In genomic region chr11:102285095-102285834, GRCm38 (mm10) we compare ENCODE assay signal across 7 mouse cellular contexts. TPM values are rescaled to one million over a fixed set of nuclear protein-coding genes. Genes with fewer than 3 reads are reported as not detected.
DNase-seq lines count a peak whose midpoint lies in the region; ATAC-seq and TF ChIP-seq lines count a peak whose summit lies in the region.

No protein-coding gene starts in this region.

- no peak for TF ChIP-seq CTCF in forebrain, postnatal 0 days (IDR thresholded peaks at IDR 0.05; ENCODE audit: low read depth)

- peak; percentile 57 for ATAC-seq in forebrain, postnatal 0 days
- ATAC-seq in liver, embryonic 15.5 days (ENCODE audit: insufficient read depth) = peak; percentile 61

- H3K4me1 ChIP-seq in brown adipose tissue, adult 24 weeks (ENCODE audit: control insufficient read depth, insufficient read depth, insufficient read length, low read length) = no peaks in the 10 kb centered on the region
- peaks cover 11% of the 10 kb centered on the region; the same call in 1 of the 2 replicates for H3K4me1 ChIP-seq in forebrain, postnatal 0 days (ENCODE audit: insufficient read depth)
- H3K4me1 ChIP-seq in liver, embryonic 15.5 days (replicated peaks) = peaks cover 48% of the 10 kb centered on the region

- intact Hi-C loops in left cerebral cortex, postnatal 4 days (cut with DNase I) = no loop called here
- intact Hi-C loops in left cerebral cortex, postnatal 14 days (cut with DNase I) = no loop called here

- peak overlapping the region; percentile 79 for H3K4me2 ChIP-seq in forebrain, postnatal 0 days (ENCODE audit: low read depth)
- H3K4me2 ChIP-seq in liver, embryonic 15.5 days = peak overlapping the region; percentile 66

- H3K27ac ChIP-seq in brown adipose tissue, adult 24 weeks (replicated peaks; ENCODE audit: low read depth, low read length) = peak overlapping the region; percentile 95
- H3K27ac ChIP-seq in forebrain, postnatal 0 days (ENCODE audit: low read depth, low read length) = peak overlapping the region; percentile 81
- peak overlapping the region; percentile 77 for H3K27ac ChIP-seq in liver, embryonic 15.5 days (replicated peaks)

- H3K9ac ChIP-seq in forebrain, postnatal 0 days = peak overlapping the region; percentile 70
- peak overlapping the region; percentile 65 for H3K9ac ChIP-seq in liver, embryonic 15.5 days

- peak overlapping the region; percentile 80 for H3K4me3 ChIP-seq in brown adipose tissue, adult 24 weeks (ENCODE audit: insufficient read depth, low read depth, low read length)
- H3K4me3 ChIP-seq in forebrain, postnatal 0 days (ENCODE audit: low read depth, low read length) = peak overlapping the region; percentile 73
- peak overlapping the region; percentile 73 for H3K4me3 ChIP-seq in liver, embryonic 15.5 days (replicated peaks)

- no peaks in the 10 kb centered on the region for H3K9me3 ChIP-seq in forebrain, postnatal 0 days (ENCODE audit: low read length)
- no peaks in the 10 kb centered on the region for H3K9me3 ChIP-seq in liver, embryonic 15.5 days (replicated peaks)

- DNase-seq in left cerebral cortex, postnatal 4 days = peak; percentile 61
- no peak for DNase-seq in left cerebral cortex, postnatal 14 days (ENCODE audit: low spot score in 2 of 2)
- DNase-seq in forebrain, postnatal 0 days = no peak
- peak; percentile 88 for DNase-seq in testis, postnatal 10 days (ENCODE audit: low spot score)
- no peak for DNase-seq in layer of hippocampus, adult 11-12 months (ENCODE audit: low spot score)

- no peaks in the 10 kb centered on the region for H3K27me3 ChIP-seq in forebrain, postnatal 0 days (ENCODE audit: insufficient read depth, low read length)
- H3K27me3 ChIP-seq in liver, embryonic 15.5 days = no peaks in the 10 kb centered on the region

- 5% methylated on average over 31 of the region's 31 CpGs for WGBS in forebrain, postnatal 0 days
- WGBS in liver, embryonic 15.5 days (ENCODE audit: insufficient replicate concordance) = 3% methylated on average over 31 of the region's 31 CpGs

- H3K36me3 ChIP-seq in forebrain, postnatal 0 days (ENCODE audit: insufficient read depth) = peaks cover 27% of the 10 kb centered on the region
- H3K36me3 ChIP-seq in liver, embryonic 15.5 days (replicated peaks) = peaks cover 29% of the 10 kb centered on the region

RNA-seq across cellular contexts. Expression of gene Tmub2, which starts 0.5 kb away (rescaled TPM):
- total RNA-seq in left cerebral cortex, postnatal 4 days (2021) = 10 to 100 TPM; 53.6 to 56.1 TPM
- total RNA-seq in left cerebral cortex, postnatal 14 days (2021) = 10 to 100 TPM; 66.1 to 69.5 TPM
- polyA plus RNA-seq in brown adipose tissue, adult 24 weeks (2012; ENCODE audit: insufficient read depth, insufficient read length, missing spikeins) = 20.5 and 24.2 TPM in 2 replicates
- total RNA-seq in forebrain, postnatal 0 days (2014; rRNA removed) = 72.5 and 77.4 TPM in 2 replicates
- polyA plus RNA-seq in forebrain, postnatal 0 days (2015; fragmentation: Nextera tagmentation; extraction: Ambion mirVana) = 63.0 and 67.0 TPM in 2 replicates
- polyA plus RNA-seq in liver, embryonic 15.5 days (2015; fragmentation: Nextera tagmentation; extraction: Ambion mirVana) = 26.1 and 28.9 TPM in 2 replicates

RNA-seq across cellular contexts. Expression of gene Atxn7l3, which starts 11.2 kb away (rescaled TPM):
- total RNA-seq in left cerebral cortex, postnatal 4 days (2021) = 100 to 1,000 TPM; 183 to 189 TPM
- total RNA-seq in left cerebral cortex, postnatal 14 days (2021) = 100 to 1,000 TPM; 180 to 196 TPM
- 11.6 and 13.1 TPM in 2 replicates for polyA plus RNA-seq in brown adipose tissue, adult 24 weeks (2012; ENCODE audit: insufficient read depth, insufficient read length, missing spikeins)
- total RNA-seq in forebrain, postnatal 0 days (2014; rRNA removed) = 162 and 167 TPM in 2 replicates
- polyA plus RNA-seq in forebrain, postnatal 0 days (2015; fragmentation: Nextera tagmentation; extraction: Ambion mirVana) = 24.3 and 26.2 TPM in 2 replicates
- 3.8 and 4.6 TPM in 2 replicates for polyA plus RNA-seq in liver, embryonic 15.5 days (2015; fragmentation: Nextera tagmentation; extraction: Ambion mirVana)

RNA-seq across cellular contexts. Expression of gene Asb16, which starts 16.7 kb away (rescaled TPM):
- total RNA-seq in left cerebral cortex, postnatal 4 days (2021) = under 1 TPM; 0.91 to 0.98 TPM
- total RNA-seq in left cerebral cortex, postnatal 14 days (2021) = under 1 TPM; 0.59 to 0.72 TPM
- 0.48 and 1.0 TPM in 2 replicates for polyA plus RNA-seq in brown adipose tissue, adult 24 weeks (2012; ENCODE audit: insufficient read depth, insufficient read length, missing spikeins)
- 0.54 and 1.4 TPM in 2 replicates for total RNA-seq in forebrain, postnatal 0 days (2014; rRNA removed)
- 0.11 TPM in 1 of 2 replicates, not detected in the other for polyA plus RNA-seq in forebrain, postnatal 0 days (2015; fragmentation: Nextera tagmentation; extraction: Ambion mirVana)
- polyA plus RNA-seq in liver, embryonic 15.5 days (2015; fragmentation: Nextera tagmentation; extraction: Ambion mirVana) = 0.05 and 0.06 TPM in 2 replicates

RNA-seq across cellular contexts. Expression of gene Ubtf, which starts 34.3 kb away (rescaled TPM):
- total RNA-seq in left cerebral cortex, postnatal 4 days (2021) = 100 to 1,000 TPM; 113 to 115 TPM
- 100 to 1,000 TPM; 104 to 108 TPM for total RNA-seq in left cerebral cortex, postnatal 14 days (2021)
- polyA plus RNA-seq in brown adipose tissue, adult 24 weeks (2012; ENCODE audit: insufficient read depth, insufficient read length, missing spikeins) = 41.7 and 47.6 TPM in 2 replicates
- total RNA-seq in forebrain, postnatal 0 days (2014; rRNA removed) = 94.3 and 109 TPM in 2 replicates
- 73.2 and 78.7 TPM in 2 replicates for polyA plus RNA-seq in forebrain, postnatal 0 days (2015; fragmentation: Nextera tagmentation; extraction: Ambion mirVana)
- 50.9 and 55.2 TPM in 2 replicates for polyA plus RNA-seq in liver, embryonic 15.5 days (2015; fragmentation: Nextera tagmentation; extraction: Ambion mirVana)

RNA-seq across cellular contexts. Expression of gene BC030867, which starts 36.6 kb away (rescaled TPM):
- total RNA-seq in left cerebral cortex, postnatal 4 days (2021) = 1 to 10 TPM; 1.4 to 1.6 TPM
- total RNA-seq in left cerebral cortex, postnatal 14 days (2021) = under 1 TPM; 0.46 to 0.63 TPM
- not detected in 2 replicates for polyA plus RNA-seq in brown adipose tissue, adult 24 weeks (2012; ENCODE audit: insufficient read depth, insufficient read length, missing spikeins)
- 0.62 and 1.0 TPM in 2 replicates for total RNA-seq in forebrain, postnatal 0 days (2014; rRNA removed)
- 1.5 and 1.6 TPM in 2 replicates for polyA plus RNA-seq in forebrain, postnatal 0 days (2015; fragmentation: Nextera tagmentation; extraction: Ambion mirVana)
- polyA plus RNA-seq in liver, embryonic 15.5 days (2015; fragmentation: Nextera tagmentation; extraction: Ambion mirVana) = 14.1 and 15.3 TPM in 2 replicates

Comparison
In these comparisons a context has a peak if more than half of its experiments do, and no peak if none do; other contexts are left out.
1. DNase-seq: peak in left cerebral cortex, postnatal 4 days (single experiment) and testis, postnatal 10 days (single experiment); none in left cerebral cortex, postnatal 14 days (0 of 2), forebrain, postnatal 0 days (single experiment) and layer of hippocampus, adult 11-12 months (single experiment).
2. Peak in every context shown above with its lines, with median percentiles within 50 percentile points of each other: H3K27ac ChIP-seq and H3K4me3 ChIP-seq.